ENCODE assay signal across 25 mouse cellular contexts in genomic region chr5:88685306-88685705, GRCm38 (mm10). TPM values are rescaled to one million over a fixed set of nuclear protein-coding genes. Genes with fewer than 3 reads are reported as not detected.
DNase-seq lines count a peak whose midpoint lies in the region; ATAC-seq lines count a peak whose summit lies in the region.
"Had no signal": no experiment of that assay in that cellular context is flagged by ENCODE, and none has a peak within 500 bp of the region (broad histone marks: within the 10 kb centered on the region; RNA-seq: fewer than 3 reads in every experiment).

No protein-coding gene starts in this region.

- H3K9ac ChIP-seq in heart, embryonic 13.5 days = no peak overlapping the region
- H3K9ac ChIP-seq in midbrain, embryonic 16.5 days (ENCODE audit: low read depth, low read length) = no peak overlapping the region
- no peak overlapping the region for H3K9ac ChIP-seq in midbrain, embryonic 14.5 days (replicated peaks; ENCODE audit: low read length)
- H3K9ac ChIP-seq: forebrain, embryonic 13.5 days; heart, embryonic 15.5 days; hindbrain, embryonic 13.5 days; intestine, embryonic 15.5 days had no signal

- H3K27ac ChIP-seq in heart, embryonic 13.5 days (replicated peaks) = no peak overlapping the region
- no peak overlapping the region for H3K27ac ChIP-seq in midbrain, embryonic 16.5 days (ENCODE audit: low read length)
- H3K27ac ChIP-seq in midbrain, embryonic 14.5 days (replicated peaks; ENCODE audit: low read depth, low read length) = no peak overlapping the region
- H3K27ac ChIP-seq: forebrain, embryonic 10.5 days; forebrain, embryonic 13.5 days; heart, embryonic 15.5 days; hindbrain, embryonic 10.5 days; hindbrain, embryonic 13.5 days; intestine, embryonic 15.5 days had no signal

- WGBS in heart, embryonic 13.5 days = 15% methylated on average over 6 of the region's 6 CpGs
- 14% methylated on average over 6 of the region's 6 CpGs for WGBS in midbrain, embryonic 16.5 days
- 13% methylated on average over 6 of the region's 6 CpGs for WGBS in midbrain, embryonic 14.5 days

- DNase-seq in heart, adult 8-10 months (ENCODE audit: low spot score) = no peak
- DNase-seq in midbrain, embryonic 14.5 days = no peak
- DNase-seq in R1 (ENCODE audit: low read depth, low spot score) = peak; percentile 53
- no peak for DNase-seq in testis, postnatal 14 days (ENCODE audit: low spot score)
- DNase-seq in lung, postnatal 10 days = no peak
- DNase-seq: adrenal gland, postnatal 10 days; adrenal gland, postnatal 36 days; cerebellum, adult 18-20 months; cerebellum, adult 9-10 months; cerebellum, postnatal 14 days; gastrocnemius, postnatal 14 days; heart, adult 18-20 months; heart, postnatal 10 days; heart, postnatal 36 days had no signal

- ATAC-seq in heart, embryonic 13.5 days (ENCODE audit: extremely low read depth, insufficient number of reproducible peaks, low FRiP score, low TSS enrichment) = no peak
- peak; percentile 44 for ATAC-seq in midbrain, embryonic 16.5 days
- ATAC-seq in midbrain, embryonic 14.5 days (ENCODE audit: low FRiP score, low TSS enrichment) = no peak
- ATAC-seq: forebrain, embryonic 13.5 days; forebrain, embryonic 16.5 days; hindbrain, embryonic 16.5 days; intestine, embryonic 15.5 days had no signal

- no peaks in the 10 kb centered on the region for H3K9me3 ChIP-seq in heart, embryonic 13.5 days
- no peaks in the 10 kb centered on the region for H3K9me3 ChIP-seq in midbrain, embryonic 16.5 days (replicated peaks; ENCODE audit: control insufficient read depth, low read length, poor library complexity, severe bottlenecking)
- no peaks in the 10 kb centered on the region for H3K9me3 ChIP-seq in midbrain, embryonic 14.5 days (ENCODE audit: control insufficient read depth, low read length)
- H3K9me3 ChIP-seq: forebrain, embryonic 10.5 days; forebrain, embryonic 13.5 days; heart, embryonic 15.5 days; hindbrain, embryonic 10.5 days; hindbrain, embryonic 13.5 days; intestine, embryonic 15.5 days had no signal

- H3K4me1 ChIP-seq in heart, embryonic 13.5 days = peaks cover 15% of the 10 kb centered on the region; the same call in 1 of the 2 replicates
- H3K4me1 ChIP-seq in midbrain, embryonic 16.5 days (ENCODE audit: control insufficient read depth, insufficient read depth, low read length) = no peaks in the 10 kb centered on the region
- H3K4me1 ChIP-seq in midbrain, embryonic 14.5 days (ENCODE audit: control insufficient read depth, insufficient read depth, low read length) = no peaks in the 10 kb centered on the region
- H3K4me1 ChIP-seq: forebrain, embryonic 13.5 days; hindbrain, embryonic 10.5 days; hindbrain, embryonic 13.5 days; intestine, embryonic 15.5 days had no signal

- H3K4me2 ChIP-seq in heart, embryonic 13.5 days = peak overlapping the region; percentile 16
- H3K4me2 ChIP-seq in midbrain, embryonic 16.5 days (ENCODE audit: low read length) = no peak overlapping the region
- no peak overlapping the region for H3K4me2 ChIP-seq in midbrain, embryonic 14.5 days (ENCODE audit: low read length)
- H3K4me2 ChIP-seq: forebrain, embryonic 13.5 days; heart, embryonic 11.5 days; heart, embryonic 15.5 days; hindbrain, embryonic 13.5 days; intestine, embryonic 15.5 days had no signal

- peaks cover 7% of the 10 kb centered on the region for H3K27me3 ChIP-seq in heart, embryonic 13.5 days (replicated peaks)
- H3K27me3 ChIP-seq in midbrain, embryonic 16.5 days (ENCODE audit: control insufficient read depth, insufficient read depth, low read depth, low read length) = no peaks in the 10 kb centered on the region
- H3K27me3 ChIP-seq in midbrain, embryonic 14.5 days (ENCODE audit: control insufficient read depth, insufficient read depth, low read length) = no peaks in the 10 kb centered on the region
- H3K27me3 ChIP-seq: forebrain, embryonic 13.5 days; heart, embryonic 15.5 days; hindbrain, embryonic 13.5 days; intestine, embryonic 15.5 days had no signal

- H3K4me3 ChIP-seq in heart, embryonic 13.5 days = no peak overlapping the region
- no peak overlapping the region for H3K4me3 ChIP-seq in midbrain, embryonic 16.5 days (ENCODE audit: low read depth, low read length)
- H3K4me3 ChIP-seq in midbrain, embryonic 14.5 days (replicated peaks; ENCODE audit: low read depth, low read length) = no peak overlapping the region
- H3K4me3 ChIP-seq: forebrain, embryonic 10.5 days; forebrain, embryonic 13.5 days; heart, embryonic 15.5 days; hindbrain, embryonic 10.5 days; hindbrain, embryonic 13.5 days; intestine, embryonic 15.5 days had no signal

- no peaks in the 10 kb centered on the region for H3K36me3 ChIP-seq in heart, embryonic 13.5 days
- H3K36me3 ChIP-seq in midbrain, embryonic 16.5 days (ENCODE audit: control insufficient read depth, insufficient read depth, low read length) = no peaks in the 10 kb centered on the region
- no peaks in the 10 kb centered on the region for H3K36me3 ChIP-seq in midbrain, embryonic 14.5 days (ENCODE audit: control insufficient read depth, insufficient read depth, low read length)
- H3K36me3 ChIP-seq: forebrain, embryonic 10.5 days; heart, embryonic 15.5 days; hindbrain, embryonic 10.5 days; hindbrain, embryonic 13.5 days; intestine, embryonic 15.5 days had no signal

RNA-seq across cellular contexts. Expression of gene Grsf1, which starts 9.3 kb away (rescaled TPM):
- polyA plus RNA-seq in heart, embryonic 13.5 days (2015; fragmentation: Nextera tagmentation; extraction: Ambion mirVana) = 61.5 and 65.6 TPM in 2 replicates
- total RNA-seq in heart, adult 8-10 months (2022) = 100 to 1,000 TPM; 199 to 220 (median 209) TPM
- polyA plus RNA-seq in midbrain, embryonic 16.5 days (2015; fragmentation: Nextera tagmentation; extraction: Ambion mirVana) = 57.0 and 60.5 TPM in 2 replicates
- polyA plus RNA-seq in midbrain, embryonic 14.5 days (2014; fragmentation: Nextera tagmentation; extraction: Ambion mirVana) = 63.6 and 82.7 TPM in 2 replicates

RNA-seq across cellular contexts. Expression of gene Mob1b, which starts 35.3 kb away (rescaled TPM):
- 16.8 and 17.7 TPM in 2 replicates for polyA plus RNA-seq in heart, embryonic 13.5 days (2015; fragmentation: Nextera tagmentation; extraction: Ambion mirVana)
- total RNA-seq in heart, adult 8-10 months (2022) = 10 to 100 TPM; 17.0 to 25.0 (median 20.9) TPM
- polyA plus RNA-seq in midbrain, embryonic 16.5 days (2015; fragmentation: Nextera tagmentation; extraction: Ambion mirVana) = 9.1 and 9.8 TPM in 2 replicates
- polyA plus RNA-seq in midbrain, embryonic 14.5 days (2014; fragmentation: Nextera tagmentation; extraction: Ambion mirVana) = 13.4 and 13.7 TPM in 2 replicates
